Mouse (Mus musculus) liver, embryonic 11.5 days (tissue): ENCODE data around the gene Pou3f3. TPM values are rescaled to one million over a fixed set of nuclear protein-coding genes. Genes with fewer than 3 reads are reported as not detected.

Experiments
- ATAC-seq: fragments of 200-750 bp; cut with Nextera tagmentation; replicated peaks from 2 replicates; pipeline ENCODE4 v1.8.0; 2017; ENCODE audit warnings: moderate number of reproducible peaks, mild to moderate bottlenecking, moderate TSS enrichment, moderate library complexity; ENCODE audit not compliant: low FRiP score
- DNase-seq: peaks from one replicate; pipeline ENCODE4 v3.0.0-alpha.2; 2017; ENCODE audit warnings: low spot score
- H3K27ac ChIP-seq: fragments of 300-500 bp; sonication (generic); 2 replicates; pipeline ENCODE4 v1.5.1; 2014; ENCODE audit warnings: mild to moderate bottlenecking, low read depth, low read length, control low read depth
- H3K27me3 ChIP-seq: fragments of 300-500 bp; sonication (generic); replicated peaks from 2 replicates; pipeline ENCODE4 v1.6.1; 2014; ENCODE audit warnings: low read length, mixed read lengths; ENCODE audit not compliant: control insufficient read depth, insufficient read depth
- H3K36me3 ChIP-seq: fragments of 300-500 bp; sonication (generic); 2 replicates; pipeline ENCODE4 v1.6.1; 2014; ENCODE audit warnings: mild to moderate bottlenecking, low read length, moderate library complexity, mixed read lengths; ENCODE audit not compliant: control insufficient read depth, insufficient read depth
- H3K4me1 ChIP-seq: fragments of 300-500 bp; sonication (generic); replicated peaks from 2 replicates; pipeline ENCODE4 v1.6.1; 2014; ENCODE audit warnings: low read length, mixed read lengths; ENCODE audit not compliant: control insufficient read depth, insufficient read depth
- H3K4me2 ChIP-seq: fragments of 300-500 bp; sonication (generic); 2 replicates; pipeline ENCODE4 v1.6.1; 2014; ENCODE audit warnings: mild to moderate bottlenecking, control low read depth, moderate library complexity
- H3K4me3 ChIP-seq: fragments of 300-500 bp; sonication (generic); 2 replicates; pipeline ENCODE4 v1.5.1; 2014; ENCODE audit warnings: low read depth, low read length, control low read depth
- H3K9ac ChIP-seq: fragments of 300-500 bp; sonication (generic); 2 replicates; pipeline ENCODE4 v1.6.1; 2014; ENCODE audit warnings: low read depth, low read length, control low read depth
- H3K9me3 ChIP-seq: fragments of 300-500 bp; sonication (generic); 2 replicates; pipeline ENCODE4 v1.6.1; 2016; ENCODE audit warnings: low read length, inconsistent platforms, mixed read lengths; ENCODE audit not compliant: control insufficient read depth
- WGBS: fragments of 180-500 bp; shearing (Covaris S2); extraction: QIAGEN DNeasy Blood & Tissue Kit; methylation state at CpG from one replicate; pipeline ENCODE4 v1.1.7; 2014; 5-methylcytosine and 5-hydroxymethylcytosine counted together
- polyA plus RNA-seq: library from polyadenylated mRNA; unstranded; fragments of >200 nt; fragmentation: Nextera tagmentation; extraction: Ambion mirVana; gene quantifications from 2 replicates; pipeline ENCODE4 v1.2.1, GENCODE M21; 2014

Pou3f3 gene
- polyA plus RNA-seq, 1 experiment from 2014 or later: 0.11 TPM

- no peaks in the 10 kb centered on the region for H3K36me3 ChIP-seq
- no peak overlapping the region for H3K27ac ChIP-seq
- no peaks in the 10 kb centered on the region for H3K4me1 ChIP-seq
- no peak overlapping the region for H3K4me3 ChIP-seq
- no peaks in the 10 kb centered on the region for H3K9me3 ChIP-seq
- H3K27me3 ChIP-seq: peaks cover 96% of the 10 kb centered on the region
- WGBS: 6% methylated on average over 17 of the region's 17 CpGs
- no peak overlapping the region for H3K9ac ChIP-seq
- ATAC-seq (no peak), DNase-seq (no peak)
- H3K4me2 ChIP-seq: no peak overlapping the region
These were observed 9.6 kb downstream of the Pou3f3 start for GRCm38 (mm10) chr1:42704981-42705810.

GRCm38 (mm10) chr1:42705811-42706160 lies 10.2 kb downstream of the Pou3f3 start:
- ATAC-seq: no peak
- 4% methylated on average over 8 of the region's 8 CpGs for WGBS
- no peak overlapping the region for H3K27ac ChIP-seq
- H3K4me3 ChIP-seq: no peak overlapping the region
- H3K4me1 ChIP-seq: no peaks in the 10 kb centered on the region
- H3K4me2 ChIP-seq: no peak overlapping the region
- no peak for DNase-seq
- peaks cover 97% of the 10 kb centered on the region for H3K27me3 ChIP-seq
- H3K36me3 ChIP-seq: no peaks in the 10 kb centered on the region
- no peaks in the 10 kb centered on the region for H3K9me3 ChIP-seq
- H3K9ac ChIP-seq: no peak overlapping the region

- Histone ChIP-seq H3K27ac (no peak overlapping the region), H3K9me3 (no peaks in the 10 kb centered on the region), H3K4me1 (no peaks in the 10 kb centered on the region), H3K4me3 (no peak overlapping the region), H3K36me3 (no peaks in the 10 kb centered on the region), H3K9ac (no peak overlapping the region), H3K27me3 (peaks cover 97% of the 10 kb centered on the region), H3K4me2 (no peak overlapping the region)
- WGBS: 6% methylated on average over 5 of the region's 5 CpGs
- ATAC-seq: no peak
- DNase-seq: no peak
These were observed 11.6 kb downstream of the Pou3f3 start for GRCm38 (mm10) chr1:42707196-42707595.

DNA sequence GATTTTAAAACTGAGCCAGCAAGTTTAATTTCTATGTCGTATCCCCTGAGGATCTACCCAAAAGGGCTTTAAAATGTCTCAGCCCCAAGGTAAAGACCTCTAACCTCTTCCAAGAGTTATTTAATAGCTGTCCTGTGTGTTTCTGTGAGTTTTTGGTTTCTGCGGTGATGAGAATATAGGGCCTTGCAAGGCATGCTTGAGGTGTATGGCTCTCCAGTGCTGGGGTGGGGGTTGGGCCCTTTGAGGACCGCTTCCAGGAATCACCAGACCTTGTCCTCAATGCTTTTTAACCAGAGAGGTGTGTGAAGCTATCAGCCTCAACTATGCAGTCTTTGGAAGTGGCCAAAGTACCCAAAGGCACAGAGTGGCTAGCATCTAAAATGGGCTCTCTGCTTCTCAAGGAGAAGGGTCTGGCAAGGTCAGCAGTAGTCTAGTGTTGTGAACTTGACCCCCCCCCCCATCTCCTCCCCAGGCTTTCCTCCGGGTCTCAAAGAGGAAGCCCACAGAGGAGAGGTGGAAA lies 12.1 kb downstream of the Pou3f3 start:
- no peak for ATAC-seq
- Histone ChIP-seq H3K27ac (no peak overlapping the region), H3K27me3 (peaks cover 98% of the 10 kb centered on the region), H3K36me3 (no peaks in the 10 kb centered on the region), H3K4me1 (no peaks in the 10 kb centered on the region), H3K4me2 (no peak overlapping the region), H3K9me3 (no peaks in the 10 kb centered on the region), H3K4me3 (no peak overlapping the region), H3K9ac (no peak overlapping the region)
- WGBS: 2% methylated on average over 4 of the region's 4 CpGs
- DNase-seq: no peak

DNA sequence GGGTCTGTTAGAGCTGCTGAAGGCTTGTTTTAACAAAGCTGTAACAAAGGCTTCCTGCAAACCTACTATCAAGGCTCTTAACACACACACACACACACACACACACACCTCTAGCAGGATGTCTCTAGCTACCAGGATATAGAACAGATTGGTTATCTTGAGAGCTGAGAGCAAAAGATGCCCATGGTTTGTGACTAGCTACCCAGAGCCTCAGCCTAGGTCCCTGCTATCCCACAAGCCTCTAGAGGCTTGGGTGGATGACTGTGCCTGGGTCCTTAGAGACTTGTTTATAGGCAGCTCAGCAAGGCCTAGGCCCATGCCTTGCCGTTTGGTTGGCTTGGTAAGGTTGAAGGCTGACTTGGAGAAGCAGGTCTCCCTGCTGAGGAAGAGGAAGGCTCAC lies 13.5 kb downstream of the Pou3f3 start:
- H3K36me3 ChIP-seq: no peaks in the 10 kb centered on the region
- ATAC-seq (no peak), DNase-seq (no peak)
- no peak overlapping the region for H3K4me3 ChIP-seq
- no peak overlapping the region for H3K27ac ChIP-seq
- H3K27me3 ChIP-seq: peaks cover 100% of the 10 kb centered on the region
- no peak overlapping the region for H3K9ac ChIP-seq
- H3K4me2 ChIP-seq: no peak overlapping the region
- no peaks in the 10 kb centered on the region for H3K4me1 ChIP-seq
- H3K9me3 ChIP-seq: no peaks in the 10 kb centered on the region
- 7% methylated on average over 1 of the region's 1 CpGs for WGBS

- WGBS: 14% methylated on average over 7 of the region's 7 CpGs
These were observed 14.0 kb downstream of the Pou3f3 start for GRCm38 (mm10) chr1:42709431-42710160.

DNA sequence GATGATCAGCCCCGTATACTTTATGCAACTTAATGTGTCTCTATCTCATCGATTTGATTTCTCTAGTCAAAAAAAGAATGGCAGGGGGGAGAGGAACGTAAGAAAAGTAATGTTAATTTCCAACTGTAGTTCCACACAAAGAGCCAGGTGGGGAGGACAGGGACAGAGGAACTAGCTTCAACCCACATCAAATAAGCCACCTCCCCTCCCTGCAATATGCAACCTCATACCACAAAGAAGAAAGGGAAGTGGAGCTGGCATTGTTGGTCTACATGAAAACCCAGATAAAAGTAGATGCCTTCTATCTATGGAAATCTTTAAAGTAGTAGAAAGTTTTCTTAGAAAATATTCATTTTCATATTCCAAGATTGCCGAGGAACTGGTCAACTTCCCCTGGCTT lies 14.7 kb downstream of the Pou3f3 start:
- H3K4me1 ChIP-seq: no peaks in the 10 kb centered on the region
- ATAC-seq (no peak), DNase-seq (no peak)
- H3K27me3 ChIP-seq: peaks cover 99% of the 10 kb centered on the region
- H3K27ac ChIP-seq: no peak overlapping the region
- H3K9me3 ChIP-seq: no peaks in the 10 kb centered on the region
- H3K36me3 ChIP-seq: no peaks in the 10 kb centered on the region
- H3K4me2 ChIP-seq: no peak overlapping the region
- H3K9ac ChIP-seq: no peak overlapping the region
- 19% methylated on average over 4 of the region's 4 CpGs for WGBS
- no peak overlapping the region for H3K4me3 ChIP-seq

More at GRCm38 (mm10) chr1:42709431-42710160, 14.0 kb downstream of the Pou3f3 start:
- no peak overlapping the region for H3K4me3 ChIP-seq
- no peaks in the 10 kb centered on the region for H3K36me3 ChIP-seq
- ATAC-seq (no peak), DNase-seq (no peak)
- no peak overlapping the region for H3K27ac ChIP-seq
- no peak overlapping the region for H3K4me2 ChIP-seq
- no peaks in the 10 kb centered on the region for H3K9me3 ChIP-seq
- H3K27me3 ChIP-seq: peaks cover 99% of the 10 kb centered on the region
- H3K9ac ChIP-seq: no peak overlapping the region
- no peaks in the 10 kb centered on the region for H3K4me1 ChIP-seq

DNA sequence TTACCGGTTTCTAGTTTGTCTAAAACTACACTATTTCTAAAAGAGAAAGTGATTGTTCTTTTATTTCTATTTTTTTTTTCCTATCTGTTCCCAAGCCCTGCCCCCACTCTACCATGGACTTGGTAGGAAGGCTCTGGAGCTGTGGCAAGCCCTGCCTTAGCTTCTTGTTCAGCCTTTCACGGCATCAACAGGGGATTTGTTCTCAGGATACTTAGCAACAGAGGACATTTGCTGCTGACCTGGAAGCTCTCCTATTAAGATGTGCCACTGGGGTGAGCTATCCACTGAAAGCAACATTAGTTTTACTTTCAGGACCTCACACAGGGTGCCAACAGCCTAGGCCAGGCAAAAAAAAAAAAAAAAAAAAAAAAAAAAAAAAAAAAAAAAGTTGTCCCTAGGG lies 15.4 kb downstream of the Pou3f3 start:
- Histone ChIP-seq H3K4me1 (no peaks in the 10 kb centered on the region), H3K36me3 (no peaks in the 10 kb centered on the region), H3K27ac (no peak overlapping the region), H3K9me3 (no peaks in the 10 kb centered on the region), H3K4me2 (no peak overlapping the region), H3K27me3 (peaks cover 99% of the 10 kb centered on the region), H3K9ac (no peak overlapping the region), H3K4me3 (no peak overlapping the region)
- ATAC-seq: no peak
- 9% methylated on average over 2 of the region's 2 CpGs for WGBS
- no peak for DNase-seq
